Mouse (Mus musculus): ENCODE results near the gene Furin.

Gene Furin

GRCm38 (mm10) chr7:80370649-80371040 lies 34.6 kb downstream of the Furin start:
- peak; percentile 86 for DNase-seq

DNA sequence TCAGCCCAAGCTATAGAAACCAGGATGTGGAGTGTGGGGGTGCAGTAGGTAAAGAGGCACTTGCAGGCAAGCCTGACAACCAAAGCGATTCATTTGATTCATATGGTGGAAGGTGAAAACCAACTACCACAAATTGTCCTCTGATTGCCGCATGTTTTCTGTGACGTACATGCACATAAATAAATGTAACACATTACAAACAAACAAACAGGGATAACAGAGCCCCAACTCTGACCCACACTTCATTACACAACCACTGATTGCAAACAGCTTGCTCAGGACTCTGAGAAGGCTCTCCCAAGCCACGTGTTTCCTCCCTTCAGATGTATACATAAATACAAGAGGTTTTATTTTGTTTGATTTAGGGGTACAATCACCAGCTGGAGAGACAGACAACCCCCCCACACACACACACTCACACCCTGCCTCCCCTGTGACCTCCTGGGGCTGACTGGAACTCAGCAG lies 35.2 kb downstream of the Furin start:
- no peak for DNase-seq

DNA sequence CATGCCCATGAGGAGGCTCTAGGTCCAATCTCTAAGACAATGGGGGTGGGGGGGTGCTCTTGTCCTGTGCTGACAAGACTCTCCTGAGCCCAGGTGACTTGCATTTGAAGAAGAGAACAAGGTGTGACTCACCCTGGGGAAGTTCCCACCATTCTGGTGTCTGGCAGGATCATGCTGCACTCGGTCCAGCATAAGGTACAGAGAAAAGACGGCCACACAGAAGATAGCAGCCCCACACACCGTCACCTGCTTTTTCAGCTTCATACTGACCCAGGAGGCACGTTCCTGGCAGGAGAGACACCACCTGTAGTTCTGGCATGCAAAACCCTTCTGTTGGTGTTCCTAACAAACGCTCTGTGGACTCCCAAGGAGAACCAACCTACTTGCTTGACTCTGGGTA lies 35.8 kb downstream of the Furin start:
- DNase-seq: no peak

- no peak for DNase-seq
Measured at GRCm38 (mm10) chr7:80368635-80369421, 36.4 kb downstream of the Furin start.

- DNase-seq: no peak
Measured at GRCm38 (mm10) chr7:80368009-80368408, 37.2 kb downstream of the Furin start.

DNA sequence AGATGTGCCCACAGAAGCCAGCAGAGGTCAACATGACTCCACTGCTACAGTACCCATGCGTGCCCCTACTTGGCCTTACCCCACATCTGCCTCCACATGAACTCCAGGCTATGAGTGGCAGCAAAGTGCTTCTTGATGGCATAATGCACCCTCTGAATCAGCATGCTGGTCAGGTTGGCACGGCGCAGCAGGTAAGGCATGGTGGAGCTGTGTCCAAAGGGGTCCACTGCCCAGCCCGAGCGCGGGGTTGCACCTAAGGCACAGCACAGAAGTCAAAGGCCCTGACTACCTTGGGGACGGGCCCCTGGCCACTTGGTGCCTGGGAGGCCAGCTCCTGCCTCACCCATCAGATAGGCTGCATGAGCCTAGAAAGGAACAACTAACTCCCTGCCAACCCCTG lies 38.0 kb downstream of the Furin start:
- no peak for DNase-seq

- DNase-seq: no peak
Measured at GRCm38 (mm10) chr7:80365759-80366158, 39.5 kb downstream of the Furin start.

GRCm38 (mm10) chr7:80360435-80360834 lies 44.8 kb downstream of the Furin start:
- DNase-seq: no peak

GRCm38 (mm10) chr7:80358039-80358438 lies 47.2 kb downstream of the Furin start:
- no peak for DNase-seq

- DNase-seq: no peak
Measured at GRCm38 (mm10) chr7:80357156-80357555, 48.1 kb downstream of the Furin start.

- no peak for DNase-seq
Measured at GRCm38 (mm10) chr7:80356351-80356750, 48.9 kb downstream of the Furin start.

DNA sequence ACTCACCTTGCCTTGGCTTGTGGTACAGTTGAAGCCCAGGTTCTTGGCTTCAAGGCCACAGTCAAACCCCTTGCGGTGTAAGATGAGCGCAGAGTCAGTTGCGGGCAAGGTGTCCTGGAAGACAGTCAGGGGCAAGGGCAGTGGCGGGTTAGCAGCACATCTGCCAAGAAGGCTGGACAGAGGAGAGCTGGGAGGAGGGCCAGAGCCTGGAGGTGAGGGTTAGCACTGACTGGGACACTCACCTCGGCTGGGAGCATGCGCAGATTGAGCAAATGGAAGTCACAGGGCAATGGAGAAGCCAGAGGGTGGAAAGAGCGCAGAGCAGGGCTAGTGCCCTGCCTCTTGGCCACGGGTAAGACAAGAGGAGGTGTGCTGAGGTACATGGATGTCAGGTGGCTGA lies 52.3 kb downstream of the Furin start:
- DNase-seq: no peak

- DNase-seq: no peak
Measured at GRCm38 (mm10) chr7:80350808-80351207, 54.4 kb downstream of the Furin start.

- DNase-seq: no peak
Measured at GRCm38 (mm10) chr7:80347670-80348586, 57.3 kb downstream of the Furin start.

GRCm38 (mm10) chr7:80346830-80347229 lies 58.4 kb downstream of the Furin start:
- no peak for DNase-seq

- DNase-seq: no peak
Measured at GRCm38 (mm10) chr7:80346173-80346572, 59.1 kb downstream of the Furin start.

DNA sequence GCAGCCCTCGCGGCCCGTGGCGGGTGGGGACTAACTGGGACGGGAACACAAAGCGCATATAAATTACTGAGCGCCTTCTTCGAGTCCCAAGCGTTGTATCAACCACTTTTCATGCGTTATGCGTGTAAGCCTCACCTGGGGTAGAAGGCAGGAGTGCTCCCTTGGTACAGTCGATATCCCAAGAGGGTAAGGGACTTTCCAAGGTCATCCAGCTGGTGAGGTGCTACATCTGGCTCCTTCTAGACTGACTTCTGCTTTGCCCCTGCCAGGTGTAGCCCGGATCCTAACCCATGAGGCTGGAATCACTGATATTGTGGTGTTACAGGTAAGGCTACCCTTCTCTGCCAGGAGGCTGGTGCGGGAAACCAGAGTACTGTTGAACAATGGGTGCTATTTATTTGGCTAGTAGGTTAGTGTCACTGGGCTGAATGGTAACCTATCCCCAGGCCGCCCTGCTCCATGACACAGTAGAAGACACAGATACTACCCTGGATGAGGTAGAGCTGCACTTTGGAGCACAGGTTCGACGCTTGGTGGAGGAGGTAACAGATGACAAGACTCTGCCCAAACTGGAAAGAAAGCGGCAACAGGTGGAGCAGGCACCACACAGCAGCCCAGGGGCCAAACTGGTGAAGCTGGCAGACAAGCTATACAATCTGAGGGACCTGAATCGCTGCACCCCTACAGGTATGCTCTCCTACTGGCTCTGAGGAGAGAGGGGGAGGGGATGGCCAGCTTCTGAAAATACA lies 61.8 kb downstream of the Furin start:
- DNase-seq: no peak

- DNase-seq: peak; percentile 99
Measured at GRCm38 (mm10) chr7:80342858-80343257, 62.4 kb downstream of the Furin start, which contains the start of gene Hddc3. TSS of gene Hddc3 (plus strand) at chr7:80343104.

DNA sequence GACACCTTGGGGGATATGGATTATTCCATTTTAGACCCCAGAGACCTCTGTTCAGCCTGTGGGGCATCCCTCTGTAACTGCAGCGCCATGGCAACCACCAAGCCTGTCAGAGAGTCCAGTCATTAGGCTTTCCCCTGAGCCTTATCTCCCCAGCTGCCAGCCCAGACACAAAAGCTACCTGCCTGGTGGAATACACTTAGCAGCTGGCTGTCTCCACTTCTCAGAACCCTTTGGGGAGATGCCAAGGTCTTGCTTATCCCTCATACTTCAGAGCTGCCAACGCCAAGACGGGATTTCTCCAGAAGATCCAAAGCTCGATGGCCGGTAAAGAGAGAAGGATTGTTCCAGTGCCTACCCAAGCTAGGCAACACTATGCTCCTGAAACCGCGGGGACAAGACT lies 63.4 kb downstream of the Furin start:
- no peak for DNase-seq

DNA sequence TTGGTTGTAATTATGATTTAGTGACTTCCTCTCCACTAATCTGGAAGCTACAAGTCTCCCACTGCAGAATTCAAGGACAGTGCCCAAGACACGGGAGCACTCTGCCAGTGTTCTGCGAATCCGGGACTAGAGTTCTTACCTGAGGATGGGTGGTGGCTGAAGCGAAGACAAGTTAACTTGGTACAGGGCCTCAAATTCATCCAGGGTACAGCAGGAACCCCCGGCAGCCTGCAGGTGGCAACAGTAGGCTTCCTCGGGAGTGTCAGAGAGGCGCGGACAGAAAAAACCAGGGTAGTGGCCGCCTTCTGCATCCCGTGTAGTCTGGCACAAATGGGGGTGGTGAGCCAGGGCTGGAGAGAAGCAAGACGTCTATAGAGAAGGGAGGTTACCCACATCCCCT lies 64.4 kb downstream of the Furin start, which contains the start of gene Unc45a:
TSS of gene Unc45a (minus strand) at position 213 of the 400 bp plus-strand sequence.
- DNase-seq: peak; percentile 57

GRCm38 (mm10) chr7:80339793-80340628 lies 65.2 kb downstream of the Furin start:
- DNase-seq: peak; percentile 99

GRCm38 (mm10) chr7:80339371-80339770 lies 65.9 kb downstream of the Furin start:
- no peak for DNase-seq
